Mouse (Mus musculus): ENCODE results near the gene Gm4214. TPM values are rescaled to one million over a fixed set of nuclear protein-coding genes. Genes with fewer than 3 reads are reported as not detected.
"Not testable (repeated sequence)": the region's sequence is repeated elsewhere in the genome, so short reads cannot be mapped to it uniquely, and the experiment has no call there.

Gene Gm4214
- total RNA-seq (2021): not detected in 2 replicates
- long read RNA-seq: 0 reads

GRCm38 (mm10) chr7:22984573-22984972 lies at the start of gene Gm4214:
Gm4214 (minus strand) TSS chr7:22984673.
- DNase-seq: not testable (repeated sequence)

DNA sequence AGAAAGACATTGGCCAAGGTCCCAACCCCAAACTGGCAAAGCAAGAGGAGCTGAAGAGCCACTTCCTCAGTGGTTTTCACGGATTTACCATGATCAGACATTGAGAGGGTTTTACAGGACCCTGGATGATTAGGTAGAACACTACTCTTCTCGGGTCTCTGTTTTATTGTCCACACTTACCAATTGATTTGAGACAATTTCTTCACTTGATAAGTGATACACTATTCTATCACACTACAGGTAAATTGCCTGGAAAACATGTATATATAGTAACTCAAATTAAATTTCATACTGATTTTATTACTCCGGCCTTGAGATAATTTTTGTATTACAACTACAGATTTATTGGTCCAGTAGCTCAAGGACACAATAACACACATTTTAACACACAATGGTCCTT lies 35.4 kb upstream of the Gm4214 start, which contains the start of gene Gm4216:
Gene Gm4216, minus strand, starts transcription at position 101 of the 400 bp plus-strand sequence.
- not testable (repeated sequence) for DNase-seq

Other genes with a start within 250 kb of the Gm4214 start
- not detected in 2 replicates for gene Vmn1r157, start 223.0 kb downstream of the Gm4214 start, total RNA-seq (2021)
- not detected in 2 replicates for gene Vmn1r158, start 193.9 kb downstream of the Gm4214 start, total RNA-seq (2021)
- not detected in 2 replicates for gene Vmn1r159, start 141.1 kb downstream of the Gm4214 start, total RNA-seq (2021)
- not detected in 2 replicates for gene Vmn1r160, start 113.4 kb downstream of the Gm4214 start, total RNA-seq (2021)
- gene Gm4216, start 35.2 kb upstream of the Gm4214 start, total RNA-seq (2021): not detected in 2 replicates
- gene Vmn1r163, start 70.9 kb upstream of the Gm4214 start, total RNA-seq (2021): not detected in 2 replicates
- gene Gm8720, start 82.8 kb upstream of the Gm4214 start, total RNA-seq (2021): not detected in 2 replicates
- not detected in 2 replicates for gene Gm10662, start 159.8 kb upstream of the Gm4214 start, total RNA-seq (2021)
- gene Vmn1r165, start 232.7 kb upstream of the Gm4214 start, total RNA-seq (2021): not detected in 2 replicates